Mouse (Mus musculus): ENCODE results near the gene Mief1. TPM values are rescaled to one million over a fixed set of nuclear protein-coding genes. Genes with fewer than 3 reads are reported as not detected.

Gene Mief1
- polyA plus RNA-seq, 1 experiment: 20.8 TPM

DNA sequence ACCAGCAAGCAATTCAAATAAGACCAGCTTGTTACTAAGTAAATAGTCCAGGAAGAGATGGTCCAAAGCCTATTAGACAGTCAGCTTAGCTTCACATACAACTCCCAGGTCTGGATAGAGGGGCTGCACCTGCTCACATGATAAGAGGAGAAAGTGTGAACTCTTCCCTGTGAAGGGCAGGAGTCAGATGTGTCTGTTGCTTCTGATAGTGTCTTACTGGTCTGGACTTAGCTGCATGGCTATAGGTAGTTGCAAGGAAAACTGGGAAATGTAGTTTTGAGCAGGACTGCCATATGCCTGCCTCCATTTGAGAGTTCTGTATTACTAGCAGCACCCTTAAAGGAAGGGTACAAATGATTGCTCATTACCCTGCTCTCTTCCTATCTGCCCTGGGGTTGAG, 20.1 kb upstream of the Mief1 start:
- TF ChIP-seq CTCF (IDR thresholded peaks at IDR 0.05; ENCODE audit: borderline replicate concordance, extremely low read depth, insufficient read depth, insufficient read length): no peak
- no peak for TF ChIP-seq POLR2A (IDR thresholded peaks at IDR 0.05; ENCODE audit: borderline replicate concordance, extremely low read depth, insufficient read depth, insufficient read length, poor library complexity, severe bottlenecking)
- DNase-seq (ENCODE audit: low read depth): no peak

DNA sequence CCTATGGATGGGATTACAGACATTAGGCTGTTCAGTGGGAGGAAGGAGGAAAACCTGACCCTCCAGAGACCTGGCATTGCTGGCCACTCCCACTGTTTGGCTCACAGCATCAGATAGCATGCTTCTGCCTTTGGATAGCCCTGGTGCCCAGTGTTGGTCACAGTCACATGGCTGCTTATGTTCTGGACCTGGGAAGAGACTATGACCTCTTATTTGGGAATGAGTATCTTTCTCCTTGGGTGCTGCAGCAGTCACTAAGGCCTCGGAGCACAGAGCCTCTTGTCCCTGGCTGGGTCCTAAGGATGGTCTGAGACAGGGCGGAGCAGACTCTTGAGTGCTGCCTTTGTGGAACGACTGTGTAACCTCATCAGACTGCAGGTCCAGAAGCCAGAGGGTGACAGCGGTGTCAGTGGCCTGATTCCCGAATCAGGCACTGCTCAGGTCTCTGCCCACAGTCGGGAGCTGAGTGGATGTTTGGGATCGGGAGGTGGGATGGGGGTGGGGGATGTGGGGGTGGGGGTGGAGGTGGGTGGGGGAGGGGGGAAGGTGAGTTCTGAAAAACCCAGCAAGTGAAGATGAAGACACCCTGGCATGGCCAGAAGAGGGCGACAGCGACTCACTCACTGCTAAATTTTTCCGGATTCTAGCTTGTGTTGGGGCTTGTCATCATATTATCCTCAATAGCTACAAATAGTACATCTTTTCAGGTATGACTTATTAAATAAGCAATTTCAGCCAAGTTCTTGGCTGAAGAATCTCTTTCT, 17.9 kb upstream of the Mief1 start:
- peak; percentile 39 for DNase-seq (ENCODE audit: low read depth)
- TF ChIP-seq POLR2A (IDR thresholded peaks at IDR 0.05; ENCODE audit: borderline replicate concordance, extremely low read depth, insufficient read depth, insufficient read length, poor library complexity, severe bottlenecking): no peak
- peak; percentile 66 for TF ChIP-seq CTCF (IDR thresholded peaks at IDR 0.05; ENCODE audit: borderline replicate concordance, extremely low read depth, insufficient read depth, insufficient read length)

DNA sequence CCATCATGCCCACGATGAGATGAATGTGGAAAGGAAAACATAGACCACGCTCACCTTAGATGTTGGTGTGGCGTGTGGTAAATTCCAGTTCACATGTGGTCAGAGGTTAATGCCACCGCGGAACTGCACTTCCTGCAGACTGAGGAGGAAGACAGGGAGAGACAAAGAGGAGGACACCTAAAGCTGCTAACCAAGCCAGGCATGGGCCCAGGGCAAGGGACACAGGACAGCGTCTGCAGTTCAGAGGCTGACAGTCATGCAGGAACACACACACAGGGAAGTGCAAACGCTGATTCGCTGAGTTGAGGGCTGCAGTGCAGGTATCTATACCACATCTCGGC, 17.4 kb upstream of the Mief1 start:
- DNase-seq (ENCODE audit: low read depth): no peak
- no peak for TF ChIP-seq POLR2A (IDR thresholded peaks at IDR 0.05; ENCODE audit: borderline replicate concordance, extremely low read depth, insufficient read depth, insufficient read length, poor library complexity, severe bottlenecking)
- no peak for TF ChIP-seq CTCF (IDR thresholded peaks at IDR 0.05; ENCODE audit: borderline replicate concordance, extremely low read depth, insufficient read depth, insufficient read length)

DNA sequence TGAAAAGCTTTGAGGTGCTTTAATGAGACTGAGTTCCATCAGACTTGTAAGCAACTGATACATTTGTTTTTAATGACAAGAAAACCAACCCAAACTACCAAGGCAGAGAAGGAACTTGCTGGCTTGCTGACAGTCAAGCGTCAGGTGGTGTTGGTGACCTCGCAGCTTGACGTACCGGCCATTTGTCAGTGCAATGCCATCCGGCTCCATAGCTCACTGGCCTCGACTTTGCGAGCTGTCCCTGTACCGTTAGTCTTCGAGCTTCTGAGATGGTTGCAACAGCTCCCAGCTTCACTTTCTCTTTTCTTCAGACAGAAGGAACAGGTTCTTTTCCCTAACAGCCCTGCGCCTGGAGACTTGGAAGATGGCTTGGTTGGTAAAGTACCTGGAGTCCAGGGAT, 16.3 kb upstream of the Mief1 start:
- DNase-seq (ENCODE audit: low read depth): no peak

DNA sequence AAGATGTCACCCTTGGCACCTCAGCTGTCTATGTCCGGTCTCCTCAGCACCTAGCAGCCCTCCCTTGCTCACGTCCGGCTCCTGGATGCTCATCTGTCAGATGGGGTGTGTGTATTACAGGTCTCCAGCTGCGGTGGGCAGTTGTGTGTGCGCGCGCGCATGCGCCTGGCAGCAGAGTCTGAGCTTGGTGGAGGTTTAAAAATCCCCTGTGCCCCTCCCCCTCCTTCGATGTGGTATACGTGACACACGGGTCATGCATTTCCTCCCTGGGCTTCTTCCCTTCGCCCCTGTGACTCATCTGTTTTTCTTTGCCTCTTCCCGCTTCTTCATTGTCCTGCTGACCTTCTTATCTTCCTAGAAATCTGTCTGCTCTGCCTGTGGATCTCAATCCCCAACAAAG, 14.6 kb upstream of the Mief1 start:
- TF ChIP-seq CTCF (IDR thresholded peaks at IDR 0.05; ENCODE audit: borderline replicate concordance, extremely low read depth, insufficient read depth, insufficient read length) (no peak), POLR2A (IDR thresholded peaks at IDR 0.05; ENCODE audit: borderline replicate concordance, extremely low read depth, insufficient read depth, insufficient read length, poor library complexity, severe bottlenecking) (no peak)
- peak; percentile 22 for DNase-seq (ENCODE audit: low read depth)

More for the DNA sequence above, 16.3 kb upstream of the Mief1 start:
- TF ChIP-seq CTCF (IDR thresholded peaks at IDR 0.05; ENCODE audit: borderline replicate concordance, extremely low read depth, insufficient read depth, insufficient read length) (no peak), POLR2A (IDR thresholded peaks at IDR 0.05; ENCODE audit: borderline replicate concordance, extremely low read depth, insufficient read depth, insufficient read length, poor library complexity, severe bottlenecking) (no peak)

DNA sequence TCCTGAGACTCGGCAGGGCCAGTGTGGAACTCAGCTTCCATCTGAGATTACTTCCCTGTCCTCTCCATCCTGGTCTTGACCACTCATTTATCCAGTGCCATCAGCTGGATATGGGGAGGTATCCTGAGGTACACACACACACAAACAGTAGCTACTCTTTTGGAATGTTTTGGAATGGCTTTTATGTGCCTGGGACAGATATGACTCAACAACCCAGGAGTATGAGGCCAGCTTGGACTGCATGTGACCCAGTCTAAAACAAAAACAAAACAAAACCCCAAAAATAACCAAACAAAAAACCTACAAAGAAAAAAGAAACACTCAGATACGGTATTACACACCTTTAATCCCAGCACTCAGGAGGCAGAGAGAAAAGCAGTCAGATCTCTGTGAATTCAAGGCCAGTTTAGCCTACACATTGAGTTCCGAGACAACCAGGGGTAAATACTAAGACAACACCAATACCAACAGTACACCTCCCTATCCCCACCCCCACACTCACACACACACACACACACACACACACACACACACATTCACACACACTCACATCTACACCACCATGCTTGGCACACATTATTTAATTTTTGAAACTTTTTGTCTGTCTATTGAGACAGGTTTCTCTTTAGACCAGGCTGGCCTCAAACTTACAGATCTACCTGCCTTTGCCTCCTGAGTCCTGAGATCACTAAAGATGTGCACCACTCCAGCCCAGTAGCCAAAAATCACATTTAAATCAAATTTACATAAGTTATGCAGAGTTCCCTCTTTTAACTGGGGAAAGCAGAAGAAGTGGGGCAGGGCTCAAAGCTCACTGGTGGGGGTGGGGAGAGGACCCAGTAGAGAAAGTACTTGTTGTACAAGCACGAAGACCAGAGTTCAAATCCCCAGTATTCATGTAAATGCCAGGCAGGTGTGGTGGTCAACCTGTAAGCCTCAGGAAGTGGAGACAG, 13.8 kb upstream of the Mief1 start:
- DNase-seq (ENCODE audit: low read depth): no peak
- TF ChIP-seq CTCF (IDR thresholded peaks at IDR 0.05; ENCODE audit: borderline replicate concordance, extremely low read depth, insufficient read depth, insufficient read length) (no peak), POLR2A (IDR thresholded peaks at IDR 0.05; ENCODE audit: borderline replicate concordance, extremely low read depth, insufficient read depth, insufficient read length, poor library complexity, severe bottlenecking) (no peak)

DNA sequence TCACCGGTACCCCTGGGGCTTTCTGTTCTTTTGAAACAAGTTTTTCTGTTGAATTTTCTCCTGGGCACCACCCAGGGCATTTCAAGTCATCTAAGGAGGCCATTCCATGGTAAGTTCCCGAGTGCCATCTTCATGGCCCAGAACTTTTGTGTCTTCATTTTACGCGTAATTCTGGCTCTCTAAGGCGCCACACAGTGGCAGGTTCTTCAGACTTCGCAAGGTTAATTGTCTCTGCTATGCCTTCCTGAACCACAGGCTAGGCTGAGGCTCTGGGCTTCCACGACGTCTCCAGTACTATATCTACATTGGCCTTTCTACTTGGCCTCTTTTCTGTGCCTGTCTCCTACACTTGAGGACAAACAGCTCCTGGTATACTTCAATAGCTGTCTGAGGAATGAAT, 12.8 kb upstream of the Mief1 start:
- no peak for DNase-seq (ENCODE audit: low read depth)
- no peak for TF ChIP-seq POLR2A (IDR thresholded peaks at IDR 0.05; ENCODE audit: borderline replicate concordance, extremely low read depth, insufficient read depth, insufficient read length, poor library complexity, severe bottlenecking)
- no peak for TF ChIP-seq CTCF (IDR thresholded peaks at IDR 0.05; ENCODE audit: borderline replicate concordance, extremely low read depth, insufficient read depth, insufficient read length)

DNA sequence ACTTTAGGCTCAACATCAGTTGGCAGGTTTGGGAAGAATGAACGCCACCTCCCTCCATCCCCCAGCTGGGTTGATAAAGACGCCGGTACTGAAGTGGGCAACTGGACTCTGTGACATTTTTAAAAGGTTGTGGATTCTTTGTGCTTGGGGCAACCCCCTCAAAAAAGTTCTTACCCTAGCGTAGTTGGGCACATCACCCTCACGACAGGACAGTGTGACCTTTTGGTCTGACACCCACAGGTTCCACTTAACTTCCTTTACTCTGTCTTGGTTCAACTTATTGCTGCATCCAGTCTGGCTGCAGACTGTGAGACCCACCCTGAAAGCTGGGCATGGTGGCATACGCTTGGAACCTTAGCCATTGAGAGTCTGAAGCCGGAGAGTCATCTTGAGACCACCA, 10.1 kb upstream of the Mief1 start:
- no peak for DNase-seq (ENCODE audit: low read depth)
- TF ChIP-seq POLR2A (IDR thresholded peaks at IDR 0.05; ENCODE audit: borderline replicate concordance, extremely low read depth, insufficient read depth, insufficient read length, poor library complexity, severe bottlenecking): no peak
- no peak for TF ChIP-seq CTCF (IDR thresholded peaks at IDR 0.05; ENCODE audit: borderline replicate concordance, extremely low read depth, insufficient read depth, insufficient read length)

DNA sequence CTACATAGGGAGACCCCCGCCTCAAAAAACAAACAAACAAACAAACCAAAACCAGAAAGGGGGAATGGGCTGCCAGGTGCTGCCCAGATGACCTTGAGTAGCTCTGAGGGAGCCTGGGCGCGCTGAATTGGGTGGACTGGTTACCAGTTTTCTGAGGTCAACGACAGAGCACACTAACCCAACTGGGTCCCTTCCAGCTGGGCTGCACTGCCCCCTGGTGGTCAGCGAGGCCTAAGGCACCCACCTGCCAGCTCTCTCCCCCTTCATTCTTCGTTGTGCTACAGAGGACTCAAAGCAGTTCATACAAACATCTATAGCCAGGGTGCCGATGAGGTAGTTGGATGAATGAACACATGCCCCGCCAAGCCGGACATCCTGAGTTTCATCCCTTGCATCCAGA, 8.6 kb upstream of the Mief1 start:
- TF ChIP-seq CTCF (IDR thresholded peaks at IDR 0.05; ENCODE audit: borderline replicate concordance, extremely low read depth, insufficient read depth, insufficient read length) (peak; percentile 90), POLR2A (IDR thresholded peaks at IDR 0.05; ENCODE audit: borderline replicate concordance, extremely low read depth, insufficient read depth, insufficient read length, poor library complexity, severe bottlenecking) (no peak)

DNA sequence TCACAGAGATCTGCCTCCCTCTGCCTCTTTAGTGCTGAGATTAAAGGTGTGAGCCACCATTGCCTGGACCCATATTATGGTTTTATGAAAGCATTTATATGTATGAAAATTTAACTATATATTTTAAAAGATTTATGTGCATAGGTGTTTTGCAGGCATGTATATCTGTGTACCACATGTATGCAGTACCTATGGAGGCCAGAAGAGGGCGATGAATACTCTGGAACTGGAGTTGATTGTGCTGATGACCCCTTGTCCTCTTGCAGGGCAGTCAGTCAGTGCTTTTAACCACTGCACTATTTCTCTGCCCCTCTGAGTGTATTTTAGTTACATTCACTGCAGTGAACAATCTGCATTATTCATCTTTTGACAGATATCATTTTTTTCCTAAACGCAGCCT, 8.0 kb upstream of the Mief1 start:
- TF ChIP-seq POLR2A (IDR thresholded peaks at IDR 0.05; ENCODE audit: borderline replicate concordance, extremely low read depth, insufficient read depth, insufficient read length, poor library complexity, severe bottlenecking): no peak
- TF ChIP-seq CTCF (IDR thresholded peaks at IDR 0.05; ENCODE audit: borderline replicate concordance, extremely low read depth, insufficient read depth, insufficient read length): peak; percentile 62; the same call in 1 of the 2 replicates
- peak; percentile 51 for DNase-seq (ENCODE audit: low read depth)

More for the DNA sequence above, 8.6 kb upstream of the Mief1 start:
- DNase-seq (ENCODE audit: low read depth): peak; percentile 60

DNA sequence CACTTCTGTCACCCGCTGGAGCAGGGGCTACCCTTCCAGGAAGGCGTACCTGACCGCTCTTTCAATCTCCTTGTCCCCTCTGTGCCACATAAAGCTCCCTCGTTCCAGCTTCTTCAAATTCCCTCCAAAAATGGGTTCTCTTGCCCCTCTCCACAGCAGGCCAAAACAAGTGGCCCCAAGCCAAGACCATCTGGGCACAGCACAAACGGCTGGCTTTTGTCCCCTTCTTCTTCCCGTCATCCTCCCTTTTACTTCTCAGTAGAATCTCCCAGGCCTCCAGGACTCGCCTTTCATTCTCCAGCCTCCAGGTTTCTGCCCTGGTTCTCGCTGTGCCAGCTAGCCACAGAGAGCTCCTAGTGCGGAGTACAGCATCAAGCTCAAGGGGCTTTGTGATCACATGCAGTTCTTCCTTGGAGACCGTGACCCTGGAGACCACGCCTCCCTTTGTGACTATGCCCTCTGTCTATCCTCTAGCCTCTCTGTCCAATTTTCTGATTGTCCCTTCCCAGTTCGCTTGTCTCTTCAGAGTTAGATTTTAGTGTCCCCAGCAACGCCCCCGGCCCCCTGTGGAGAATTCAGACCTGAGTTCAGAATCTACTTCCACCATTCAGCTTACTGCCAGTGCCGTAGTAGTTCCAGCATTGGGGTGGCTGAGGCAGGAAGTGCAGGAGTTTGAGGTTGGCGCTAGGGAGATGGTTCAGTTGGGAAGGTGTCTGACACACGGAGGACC, 5.6 kb upstream of the Mief1 start:
- DNase-seq (ENCODE audit: low read depth): peak; percentile 24
- TF ChIP-seq CTCF (IDR thresholded peaks at IDR 0.05; ENCODE audit: borderline replicate concordance, extremely low read depth, insufficient read depth, insufficient read length): no peak
- no peak for TF ChIP-seq POLR2A (IDR thresholded peaks at IDR 0.05; ENCODE audit: borderline replicate concordance, extremely low read depth, insufficient read depth, insufficient read length, poor library complexity, severe bottlenecking)
